In the genomic region with DNA sequence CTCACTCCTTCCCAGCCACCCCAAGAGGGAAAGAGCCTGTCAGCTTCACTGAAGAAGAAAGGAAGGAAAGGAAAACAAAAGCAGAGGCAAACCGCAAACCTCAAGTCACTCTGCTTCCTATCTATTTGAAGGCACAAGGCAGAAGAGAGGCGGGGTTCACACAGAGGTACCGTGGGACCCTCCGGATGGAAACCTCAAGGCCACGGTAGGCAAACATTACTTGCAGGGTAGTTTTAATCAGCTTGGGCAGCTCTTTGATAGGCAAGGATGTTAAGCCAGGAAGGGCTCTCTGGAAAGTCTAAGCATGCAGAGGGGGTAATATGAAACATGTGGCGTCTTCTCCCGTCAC, we compare ENCODE assay signal across 17 mouse cellular contexts.
DNase-seq lines count a peak whose midpoint lies in the region; ATAC-seq and TF ChIP-seq lines count a peak whose summit lies in the region.
"Had no signal": no experiment of that assay in that cellular context is flagged by ENCODE, and none has a peak within 500 bp of the region (broad histone marks: within the 10 kb centered on the region; RNA-seq: fewer than 3 reads in every experiment).

No protein-coding gene starts in this region.

- no peaks in the 10 kb centered on the region for H3K27me3 ChIP-seq in neural tube, embryonic 13.5 days
- H3K27me3 ChIP-seq in neural tube, embryonic 15.5 days (replicated peaks), result no peaks in the 10 kb centered on the region
- H3K27me3 ChIP-seq in midbrain, postnatal 0 days (ENCODE audit: insufficient read depth, low read length), result no peaks in the 10 kb centered on the region
- no peaks in the 10 kb centered on the region for H3K27me3 ChIP-seq in liver, postnatal 0 days (ENCODE audit: insufficient read depth, low read length)

- WGBS in neural tube, embryonic 13.5 days, result 76% methylated on average over 7 of the region's 7 CpGs
- 76% methylated on average over 7 of the region's 7 CpGs for WGBS in neural tube, embryonic 15.5 days
- 58% methylated on average over 7 of the region's 7 CpGs for WGBS in midbrain, postnatal 0 days
- WGBS in liver, postnatal 0 days (ENCODE audit: insufficient replicate concordance), result 23% methylated on average over 7 of the region's 7 CpGs

- no peaks in the 10 kb centered on the region for H3K36me3 ChIP-seq in neural tube, embryonic 13.5 days
- H3K36me3 ChIP-seq in neural tube, embryonic 15.5 days, result no peaks in the 10 kb centered on the region
- no peaks in the 10 kb centered on the region for H3K36me3 ChIP-seq in midbrain, postnatal 0 days (ENCODE audit: insufficient read depth, low read length)
- no peaks in the 10 kb centered on the region; the same call in 1 of the 2 replicates for H3K36me3 ChIP-seq in liver, postnatal 0 days (replicated peaks; ENCODE audit: insufficient read depth, low read length)
- H3K36me3 ChIP-seq: limb, embryonic 13.5 days had no signal

- H3K4me2 ChIP-seq in neural tube, embryonic 13.5 days, result no peak overlapping the region
- H3K4me2 ChIP-seq in neural tube, embryonic 15.5 days, result no peak overlapping the region
- H3K4me2 ChIP-seq in midbrain, postnatal 0 days (ENCODE audit: low read depth, low read length, poor library complexity, severe bottlenecking), result no peak overlapping the region
- H3K4me2 ChIP-seq in liver, postnatal 0 days (ENCODE audit: low read depth, low read length), result no peak overlapping the region
- H3K4me2 ChIP-seq: limb, embryonic 13.5 days; lung, embryonic 14.5 days had no signal

- no peak for DNase-seq in midbrain, postnatal 0 days (ENCODE audit: low spot score)
- peak; percentile 28 for DNase-seq in thymus, postnatal 4 days
- DNase-seq in liver, postnatal 0 days, result no peak
- DNase-seq in right cerebral cortex, postnatal 36 days (ENCODE audit: low spot score in 2 of 2), result no peak
- DNase-seq: cerebellum, adult 9-10 months; kidney, postnatal 4 days; lung, embryonic 14.5 days; retina, postnatal 1 day; spleen, adult 18-20 months had no signal

- no peak for TF ChIP-seq EP300 in liver, postnatal 0 days (IDR thresholded peaks at IDR 0.05; ENCODE audit: low read depth)

- H3K9ac ChIP-seq in neural tube, embryonic 13.5 days, result no peak overlapping the region
- no peak overlapping the region for H3K9ac ChIP-seq in neural tube, embryonic 15.5 days (replicated peaks)
- H3K9ac ChIP-seq in midbrain, postnatal 0 days (replicated peaks; ENCODE audit: low read length, poor library complexity, severe bottlenecking), result no peak overlapping the region
- H3K9ac ChIP-seq in liver, postnatal 0 days (replicated peaks), result no peak overlapping the region
- H3K9ac ChIP-seq: limb, embryonic 13.5 days; lung, embryonic 14.5 days had no signal

- no peak overlapping the region for H3K4me3 ChIP-seq in neural tube, embryonic 13.5 days
- no peak overlapping the region for H3K4me3 ChIP-seq in neural tube, embryonic 15.5 days (replicated peaks)
- H3K4me3 ChIP-seq in midbrain, postnatal 0 days (ENCODE audit: low read depth, low read length), result no peak overlapping the region
- H3K4me3 ChIP-seq in liver, postnatal 0 days (ENCODE audit: low read depth, low read length), result no peak overlapping the region
- H3K4me3 ChIP-seq: erythroblast, embryonic 14.5 days; limb, embryonic 13.5 days had no signal

- no peak for TF ChIP-seq CTCF in midbrain, postnatal 0 days (IDR thresholded peaks at IDR 0.05)
- TF ChIP-seq CTCF in liver, postnatal 0 days (IDR thresholded peaks at IDR 0.05; ENCODE audit: low read depth), result no peak

- peaks cover 27% of the 10 kb centered on the region for H3K4me1 ChIP-seq in neural tube, embryonic 13.5 days (replicated peaks)
- peaks cover 14% of the 10 kb centered on the region; the same call in 1 of the 2 replicates for H3K4me1 ChIP-seq in neural tube, embryonic 15.5 days
- H3K4me1 ChIP-seq in midbrain, postnatal 0 days (ENCODE audit: insufficient read depth, low read length), result no peaks in the 10 kb centered on the region
- no peaks in the 10 kb centered on the region for H3K4me1 ChIP-seq in liver, postnatal 0 days (ENCODE audit: insufficient read depth)

- H3K9me3 ChIP-seq in neural tube, embryonic 13.5 days, result no peaks in the 10 kb centered on the region
- H3K9me3 ChIP-seq in neural tube, embryonic 15.5 days (replicated peaks), result no peaks in the 10 kb centered on the region
- no peaks in the 10 kb centered on the region for H3K9me3 ChIP-seq in midbrain, postnatal 0 days (ENCODE audit: low read length)
- H3K9me3 ChIP-seq in liver, postnatal 0 days (ENCODE audit: low read length), result no peaks in the 10 kb centered on the region
- H3K9me3 ChIP-seq: limb, embryonic 13.5 days had no signal

- H3K27ac ChIP-seq in neural tube, embryonic 13.5 days (replicated peaks), result peak overlapping the region; percentile 33; the same call in 1 of the 2 replicates
- no peak overlapping the region for H3K27ac ChIP-seq in neural tube, embryonic 15.5 days (replicated peaks)
- 0 out of 2 replicates have a peak overlapping the region, but pooled peaks have one; percentile 32 for H3K27ac ChIP-seq in midbrain, postnatal 0 days (ENCODE audit: low read depth, low read length)
- no peak overlapping the region for H3K27ac ChIP-seq in liver, postnatal 0 days (ENCODE audit: low read depth)
- H3K27ac ChIP-seq: limb, embryonic 13.5 days; stomach, postnatal 0 days had no signal

- ATAC-seq in neural tube, embryonic 13.5 days (ENCODE audit: low read depth), result no peak
- ATAC-seq in neural tube, embryonic 15.5 days (ENCODE audit: low FRiP score), result no peak
- peak; percentile 74 for ATAC-seq in granulocyte monocyte progenitor cell, adult 5-6 weeks (replicated peaks; ENCODE audit: poor library complexity, severe bottlenecking)
- ATAC-seq in midbrain, postnatal 0 days (ENCODE audit: low FRiP score), result 0 out of 2 replicates have a peak, but pooled peaks have one; percentile 13
- ATAC-seq in activated CD4-positive, CD25-positive, alpha-beta regulatory T cell, adult 4 months, result no peak
- ATAC-seq in liver, postnatal 0 days, result no peak
- ATAC-seq: intestine, postnatal 0 days had no signal

Comparison
In these comparisons a context has a peak if more than half of its experiments do, and no peak if none do; other contexts are left out.
1. H3K27ac ChIP-seq: peak in neural tube, embryonic 13.5 days (single experiment) and midbrain, postnatal 0 days (single experiment); none in neural tube, embryonic 15.5 days (single experiment) and liver, postnatal 0 days (single experiment).
2. ATAC-seq: peak in granulocyte monocyte progenitor cell, adult 5-6 weeks (single experiment) and midbrain, postnatal 0 days (single experiment); none in neural tube, embryonic 13.5 days (single experiment), neural tube, embryonic 15.5 days (single experiment), activated CD4-positive, CD25-positive, alpha-beta regulatory T cell, adult 4 months (single experiment) and liver, postnatal 0 days (single experiment).